8 mouse cellular contexts compared by ENCODE assay signal in the genomic region with DNA sequence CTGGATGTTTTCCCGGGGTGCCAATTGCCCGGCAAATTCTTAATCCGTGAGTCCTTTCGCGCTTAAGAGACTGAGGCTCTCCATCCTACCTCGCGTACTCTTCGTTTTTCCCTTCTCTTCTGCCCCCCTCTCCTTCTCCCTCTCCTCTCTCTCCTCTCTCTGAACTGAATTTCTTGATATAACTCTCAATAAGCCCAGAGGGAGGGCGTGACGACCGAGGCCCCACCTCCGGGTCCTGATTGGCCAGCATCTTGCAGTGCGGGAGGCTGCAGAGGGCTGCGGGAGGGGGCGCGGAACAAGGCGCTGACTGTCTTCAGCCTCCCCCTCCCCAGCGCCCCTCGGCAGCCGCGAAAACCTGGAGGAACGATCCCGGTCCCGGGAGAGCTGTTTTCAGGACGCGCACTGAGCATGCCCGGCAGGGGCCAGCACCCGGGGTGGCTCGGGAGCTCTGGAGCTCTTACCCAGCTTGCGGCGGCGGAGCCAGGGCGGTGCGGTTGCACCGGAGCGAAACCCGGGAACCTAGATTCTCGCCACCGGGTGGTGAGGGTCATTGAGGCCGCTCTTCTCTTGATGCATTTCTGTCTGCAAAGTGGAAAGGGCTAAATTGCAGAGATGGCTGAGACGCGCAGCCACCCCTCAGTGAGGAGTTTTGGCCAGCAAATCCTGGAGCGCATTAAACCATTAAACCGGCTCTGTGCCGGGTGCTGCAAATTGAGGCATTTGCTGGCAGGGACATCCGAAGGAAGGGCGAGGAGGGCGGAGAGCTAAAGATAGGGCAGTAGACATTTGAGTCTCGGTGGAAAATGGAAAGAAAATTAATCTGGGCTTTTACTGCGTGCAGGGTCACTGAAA. TPM values are rescaled to one million over a fixed set of nuclear protein-coding genes. Genes with fewer than 3 reads are reported as not detected.
A peak's percentile ranks its signal among the peaks of the same experiment; 100 is the strongest.
DNase-seq lines count a peak whose midpoint lies in the region; ATAC-seq lines count a peak whose summit lies in the region.

A gene (minus strand): TSS at position 161 of the 852 bp plus-strand sequence.

- DNase-seq in ZHBTc4 (ENCODE audit: low read depth, low spot score) (peak; percentile 81), MN1 (ENCODE audit: low spot score) (no peak)
- DNase-seq in cerebellum, postnatal 36 days = peak; percentile 93 to 96
- DNase-seq in gastrocnemius, adult 18-20 months (ENCODE audit: low spot score) = peak; percentile 64
- peak; percentile 86 for DNase-seq in hindbrain, embryonic 14.5 days (ENCODE audit: low spot score)
- DNase-seq in layer of hippocampus, postnatal 36 days = peak; percentile 99
- peak; percentile 91 for DNase-seq in lung, postnatal 10 days
- peak; percentile 98 to 99 for DNase-seq in right cerebral cortex, adult 2 months (ENCODE audit: low spot score in 2 of 2)

- H3K4me3 ChIP-seq in hindbrain, embryonic 14.5 days (replicated peaks; ENCODE audit: low read length) = peak within 1 kb of the TSS; percentile 58

- H3K9ac ChIP-seq in hindbrain, embryonic 14.5 days = peak within 1 kb of the TSS; percentile 80

- H3K4me2 ChIP-seq in hindbrain, embryonic 14.5 days (replicated peaks) = peak within 1 kb of the TSS; percentile 90

- H3K27me3 ChIP-seq in hindbrain, embryonic 14.5 days (ENCODE audit: control insufficient read depth, insufficient read depth, low read length) = no peaks in the 10 kb centered on the region

- peaks cover 27% of the 10 kb centered on the region for H3K4me1 ChIP-seq in hindbrain, embryonic 14.5 days (replicated peaks; ENCODE audit: control insufficient read depth, insufficient read depth, low read length)

- peak within 1 kb of the TSS; percentile 94 for H3K27ac ChIP-seq in hindbrain, embryonic 14.5 days

- no peaks in the 10 kb centered on the region for H3K9me3 ChIP-seq in hindbrain, embryonic 14.5 days (ENCODE audit: control insufficient read depth, low read length)

- under 1% methylated on average over 50 of the region's 50 CpGs for WGBS in hindbrain, embryonic 14.5 days

- peak; percentile 99 for ATAC-seq in hindbrain, embryonic 14.5 days (ENCODE audit: low FRiP score)

- peaks cover 1% of the 10 kb centered on the region; the same call in 1 of the 2 replicates for H3K36me3 ChIP-seq in hindbrain, embryonic 14.5 days (replicated peaks; ENCODE audit: control insufficient read depth, insufficient read depth)

RNA-seq across cellular contexts. Expression of the gene that starts here (rescaled TPM):
- under 1 TPM; 0.25 to 0.40 TPM for total RNA-seq in gastrocnemius, adult 18-20 months (2021)
- polyA plus RNA-seq in hindbrain, embryonic 14.5 days (2014; fragmentation: Nextera tagmentation; extraction: Ambion mirVana) = 177 and 185 TPM in 2 replicates
- 100 to 1,000 TPM; 158 to 180 TPM for total RNA-seq in layer of hippocampus, postnatal 36 days (2021)

Comparison
In these comparisons a context has a peak if more than half of its experiments do, and no peak if none do; other contexts are left out.
1. RNA of the gene that starts here (total RNA-seq): 158 to 180 TPM in layer of hippocampus, postnatal 36 days; 0.25 to 0.40 TPM in gastrocnemius, adult 18-20 months; every median in the first group is over 100 times any median in the second.
2. Peak in DNase-seq in gastrocnemius, adult 18-20 months; RNA of the gene not detected or under 1 TPM.